Mouse (Mus musculus): ENCODE results near the gene Phb2.

DNA sequence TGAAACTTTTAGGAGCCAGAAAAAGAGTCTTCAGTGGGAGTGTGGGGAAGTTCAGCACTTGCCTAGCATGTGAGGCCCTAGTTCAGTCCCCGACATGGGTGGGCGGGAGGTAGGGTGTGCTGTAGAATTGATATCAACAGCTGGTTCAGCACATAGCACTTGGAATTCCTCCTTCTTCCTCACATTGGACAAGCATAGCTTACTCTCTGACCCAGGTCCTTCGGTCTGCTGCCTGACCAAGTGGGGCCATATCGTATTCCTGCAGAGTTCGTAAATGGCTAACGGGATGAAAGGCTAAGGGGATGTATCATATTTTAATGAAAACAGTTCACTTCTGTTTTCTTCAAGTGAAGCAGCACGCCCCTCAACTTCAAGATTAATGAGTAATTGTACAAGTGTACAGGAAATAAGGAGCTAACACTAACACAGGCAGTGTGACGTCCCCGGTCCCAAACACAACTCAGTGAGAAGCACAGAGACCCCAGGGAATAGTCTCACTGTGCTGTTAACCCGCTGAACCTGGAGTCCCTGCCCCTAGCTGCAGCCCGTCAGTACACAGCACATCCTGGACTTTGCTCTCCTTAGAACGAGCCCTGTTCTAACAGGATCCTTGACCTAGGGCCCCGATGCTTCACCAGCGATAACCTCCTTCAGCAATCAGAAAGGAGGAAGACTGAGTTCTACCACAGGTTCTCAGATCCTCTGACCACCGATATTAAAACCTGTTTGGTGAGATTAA, 18.7 kb upstream of the Phb2 start:
- TF ChIP-seq CTCF (IDR thresholded peaks at IDR 0.05; ENCODE audit: low read depth, low read length) (no peak), POLR2A (IDR thresholded peaks at IDR 0.05; ENCODE audit: extremely low read depth, insufficient read depth, low read length) (no peak)

Data from liver, adult 2 months (tissue).